Mouse (Mus musculus): ENCODE results near the gene Apol11a. TPM values are rescaled to one million over a fixed set of nuclear protein-coding genes. Genes with fewer than 3 reads are reported as not detected.
"Not testable (repeated sequence)": the region's sequence is repeated elsewhere in the genome, so short reads cannot be mapped to it uniquely, and the experiment has no call there.

The Apol11a gene
- not detected for total RNA-seq (2021)

DNA sequence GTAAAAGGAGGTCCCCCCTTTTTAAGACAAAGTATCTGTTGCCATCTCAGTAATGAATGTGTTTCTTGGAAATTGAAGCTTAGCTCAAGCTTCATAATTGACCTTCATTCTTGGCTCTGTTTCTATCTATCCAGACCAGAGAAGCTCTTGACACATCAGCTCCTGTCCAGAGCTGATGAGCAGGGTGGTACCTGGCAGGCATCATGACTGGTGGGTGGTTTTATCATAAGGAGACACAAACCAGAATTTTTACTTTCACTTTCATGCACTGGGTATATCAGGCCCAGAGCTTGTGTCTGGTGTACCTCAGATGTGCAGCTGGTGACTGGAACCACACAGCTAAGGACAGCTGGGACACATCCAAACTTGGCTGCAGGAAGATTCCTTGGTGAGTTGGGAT is at the start of gene Apol11a:
TSS of gene Apol11a (plus strand) at position 306 of the 400 bp plus-strand sequence.
- not testable (repeated sequence) for DNase-seq (ENCODE audit: extremely low spot score in 1 of 2, low spot score in 1 of 2)

DNA sequence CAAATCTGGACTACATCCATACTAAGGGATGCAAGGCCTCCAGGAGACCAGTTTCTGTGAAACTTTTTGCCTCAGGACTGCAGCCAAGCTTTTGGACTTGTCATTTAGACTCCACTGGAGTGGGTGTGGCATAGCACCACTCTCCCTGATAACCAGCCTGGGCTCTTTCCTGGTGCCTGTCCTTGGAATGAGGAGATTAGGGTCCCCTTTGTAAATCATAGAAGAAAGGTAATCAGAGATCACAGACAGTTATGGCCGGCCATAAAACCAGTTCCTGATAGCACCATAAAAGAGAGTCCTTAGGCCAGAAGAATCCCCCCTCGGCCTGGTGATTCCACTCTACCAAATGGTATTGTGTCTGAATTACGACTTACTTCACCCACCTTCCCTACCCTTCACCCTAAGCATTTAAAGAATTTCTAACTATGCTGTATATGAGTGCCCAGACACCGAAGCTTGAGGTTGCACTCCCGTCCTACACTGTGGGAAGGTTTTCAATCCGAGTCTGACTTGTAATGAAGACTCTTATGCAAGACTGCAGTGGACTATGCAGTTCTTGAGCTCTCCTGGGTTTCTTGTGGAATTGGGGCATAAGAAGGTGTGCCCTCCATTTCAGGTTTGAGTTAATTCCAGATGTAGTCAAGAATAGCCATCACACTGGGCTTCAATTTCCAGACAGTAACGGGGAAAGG is 33.2 kb upstream of the Apol11a start:
- not testable (repeated sequence) for DNase-seq (ENCODE audit: extremely low spot score in 1 of 2, low spot score in 1 of 2)

DNA sequence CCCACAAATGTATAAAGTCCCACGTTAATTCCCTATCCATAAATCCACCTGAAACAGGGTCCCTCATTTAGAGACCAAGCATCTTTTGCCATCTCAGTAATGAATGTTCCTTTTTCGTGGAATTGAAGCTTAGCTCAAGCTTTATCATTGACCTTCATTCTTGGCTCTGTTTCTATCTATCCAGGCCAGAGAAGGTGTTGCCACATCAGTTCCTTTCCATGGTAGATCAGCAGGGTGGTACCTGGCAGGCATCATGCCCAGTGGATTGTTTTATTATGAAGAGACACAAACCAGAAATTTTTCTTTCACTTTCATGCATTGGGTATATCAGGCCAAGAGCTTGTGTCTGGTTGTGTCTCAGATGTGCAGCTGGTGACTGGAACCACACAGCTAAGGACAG is 31.4 kb upstream of the Apol11a start, which contains the start of gene Apol10a:
TSS of gene Apol10a (plus strand) at position 355 of the 400 bp plus-strand sequence.
- not testable (repeated sequence) for DNase-seq (ENCODE audit: extremely low spot score in 1 of 2, low spot score in 1 of 2)

DNA sequence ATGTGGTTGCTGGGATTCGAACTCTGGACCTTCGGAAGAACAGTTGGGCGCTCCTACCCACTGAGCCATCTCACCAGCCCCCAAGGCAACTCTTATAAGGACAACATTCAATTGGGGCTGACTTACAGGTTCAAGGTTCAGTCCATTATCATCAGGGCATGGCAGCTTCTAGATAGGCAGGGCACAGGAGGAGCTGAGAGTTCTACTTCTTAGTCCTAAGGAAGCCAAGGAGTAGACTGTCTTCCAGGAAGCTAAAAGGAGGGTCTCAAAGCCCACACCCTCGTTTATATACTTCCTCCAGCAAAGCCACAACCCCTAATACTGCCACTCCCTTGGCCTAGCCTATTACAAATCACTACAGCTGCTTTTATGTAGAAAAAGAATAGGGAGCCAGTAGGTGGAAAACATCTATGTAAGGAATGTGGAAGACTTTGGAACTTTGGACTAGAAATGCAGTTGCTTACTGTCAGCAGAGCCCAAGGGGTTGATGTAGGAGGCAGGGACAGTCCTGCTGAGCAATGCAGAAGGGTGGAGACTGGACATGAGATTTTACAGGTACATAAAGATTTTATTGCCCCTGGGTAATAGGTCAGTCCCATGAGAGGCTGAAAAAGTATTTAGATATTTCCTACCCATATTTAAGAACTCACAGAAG is 25.8 kb upstream of the Apol11a start:
- no peak for DNase-seq (ENCODE audit: extremely low spot score in 1 of 2, low spot score in 1 of 2)

DNA sequence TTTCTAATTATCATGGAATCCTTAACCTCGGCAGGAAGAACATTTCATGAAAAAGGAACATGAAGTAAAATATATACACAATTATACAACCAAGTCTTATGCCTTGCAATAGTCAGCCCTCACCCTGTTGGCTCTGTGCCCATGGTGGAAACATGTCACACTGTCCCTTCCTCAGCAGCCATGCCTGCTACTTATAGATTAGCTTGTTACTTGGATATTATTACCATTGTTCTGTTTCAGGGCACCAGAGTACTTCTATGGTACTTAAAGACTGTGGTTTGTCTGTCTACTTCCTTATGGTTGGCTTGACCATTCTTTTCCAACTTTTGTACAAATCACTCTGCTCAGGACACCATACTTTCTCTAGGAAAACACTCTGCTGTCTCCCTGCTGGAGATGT is 14.9 kb upstream of the Apol11a start:
- DNase-seq (ENCODE audit: extremely low spot score in 1 of 2, low spot score in 1 of 2), result not testable (repeated sequence)

DNA sequence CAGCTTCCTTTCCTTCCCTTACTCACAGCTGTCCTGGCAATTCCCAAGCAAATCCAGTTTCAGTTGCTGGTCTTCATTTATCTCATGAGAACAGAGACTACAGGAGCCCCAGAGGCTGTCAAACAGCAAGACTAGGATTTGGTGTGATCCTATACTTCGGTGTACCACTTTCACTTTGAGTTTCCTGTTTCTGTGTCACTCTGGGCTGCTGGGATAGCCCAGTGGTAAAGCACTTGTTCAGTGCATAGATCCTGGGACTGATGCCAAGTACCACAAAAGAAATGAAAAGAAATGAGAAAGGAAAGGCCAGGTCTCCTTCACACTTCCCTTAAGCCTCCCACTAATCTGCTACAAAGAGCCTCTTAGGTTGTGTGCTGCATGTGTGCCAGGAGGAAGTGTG is 13.4 kb upstream of the Apol11a start:
- DNase-seq (ENCODE audit: extremely low spot score in 1 of 2, low spot score in 1 of 2), result not testable (repeated sequence)

DNA sequence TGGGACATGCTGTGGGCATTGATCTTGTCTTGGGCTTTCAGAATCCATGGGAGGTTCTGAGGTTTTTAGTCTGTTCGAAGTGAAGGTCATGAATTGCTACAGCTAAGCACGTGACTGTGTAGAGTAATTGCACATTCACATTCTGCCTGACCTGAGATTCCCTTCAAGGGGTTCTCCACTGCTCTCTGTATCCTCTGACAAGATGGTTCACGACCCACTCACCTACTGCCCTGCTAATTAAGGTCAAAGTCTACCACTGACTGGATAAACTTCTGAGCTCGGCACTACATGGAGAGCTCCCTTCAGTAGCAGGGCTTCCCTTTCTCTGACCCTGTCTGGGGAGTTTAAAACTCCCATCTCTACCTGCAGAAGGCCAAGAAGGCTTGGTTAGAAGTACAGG is 12.5 kb downstream of the Apol11a start:
- not testable (repeated sequence) for DNase-seq (ENCODE audit: extremely low spot score in 1 of 2, low spot score in 1 of 2)

DNA sequence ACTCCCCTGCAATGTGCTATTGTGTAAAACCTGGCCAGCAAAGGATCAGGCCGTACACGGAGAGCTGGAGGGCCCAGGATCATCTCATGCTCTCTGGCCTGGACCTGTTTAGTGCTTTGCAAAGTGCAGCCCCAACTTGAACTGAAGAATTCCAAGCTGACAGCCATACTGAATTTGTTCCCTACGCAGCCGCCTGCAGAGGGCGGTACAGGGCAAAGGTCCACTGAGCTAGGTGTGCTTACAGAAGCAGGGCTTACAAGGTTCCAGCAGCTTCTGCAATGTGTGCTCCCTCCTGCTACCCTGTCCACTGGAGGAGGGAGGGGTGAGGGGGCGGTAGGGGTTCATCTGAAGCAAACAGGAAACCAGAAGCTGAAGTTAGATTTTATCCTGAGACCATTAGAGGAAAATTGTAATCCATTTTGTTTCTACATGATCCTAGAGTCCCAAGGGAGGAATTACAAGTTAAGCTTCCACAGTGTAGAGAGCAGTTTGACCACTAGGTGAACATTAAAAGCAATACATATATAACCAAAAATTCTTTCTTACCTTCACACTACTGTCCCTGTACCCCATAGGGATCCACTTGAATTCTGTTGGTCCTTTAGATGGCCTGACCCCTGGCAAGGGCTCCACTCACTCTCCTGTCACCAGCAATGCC is 15.2 kb downstream of the Apol11a start:
- DNase-seq (ENCODE audit: extremely low spot score in 1 of 2, low spot score in 1 of 2), result peak; percentile 25 to 66

DNA sequence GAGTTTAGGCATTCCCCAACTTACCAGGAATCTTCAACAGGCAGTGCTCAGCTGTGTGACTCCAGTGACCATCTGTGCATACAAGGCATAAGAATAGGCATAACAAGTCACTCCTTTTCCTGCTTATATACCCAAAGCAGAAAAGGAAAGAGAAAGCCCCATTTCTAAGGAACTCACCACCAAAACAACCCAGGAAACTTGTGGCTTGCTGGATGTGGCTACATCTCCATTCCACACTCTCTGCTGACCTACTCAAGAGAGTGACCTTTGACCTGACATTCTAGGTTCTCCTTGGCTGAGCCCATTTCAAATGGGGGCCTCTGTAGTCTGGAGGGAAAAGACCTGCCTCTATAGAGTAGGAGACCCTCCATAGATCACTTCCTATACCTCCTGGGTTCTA is 25.1 kb downstream of the Apol11a start, which contains the start of gene Apol7c:
TSS of gene Apol7c (minus strand) at position 101 of the 400 bp plus-strand sequence.
- no peak for DNase-seq (ENCODE audit: extremely low spot score in 1 of 2, low spot score in 1 of 2)

DNA sequence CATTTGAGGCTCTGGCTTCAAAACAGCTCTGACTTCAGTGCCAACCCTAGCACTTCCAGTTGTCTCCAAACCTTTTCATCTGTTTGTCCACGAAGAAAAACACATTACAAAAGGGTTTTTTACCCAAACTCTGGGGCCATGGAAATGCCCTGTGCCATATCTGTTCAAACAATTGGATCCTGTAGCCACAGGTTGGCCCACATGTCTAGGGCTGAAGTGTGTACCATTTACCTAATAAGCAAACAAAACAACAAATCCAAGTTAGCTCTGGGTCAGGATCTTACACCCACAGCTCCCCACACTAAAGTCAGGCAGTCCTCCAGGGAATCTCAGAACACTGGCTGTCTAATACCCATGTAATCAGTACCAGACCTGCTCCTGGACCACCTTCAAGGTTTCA is 31.1 kb downstream of the Apol11a start:
- not testable (repeated sequence) for DNase-seq (ENCODE audit: extremely low spot score in 1 of 2, low spot score in 1 of 2)

DNA sequence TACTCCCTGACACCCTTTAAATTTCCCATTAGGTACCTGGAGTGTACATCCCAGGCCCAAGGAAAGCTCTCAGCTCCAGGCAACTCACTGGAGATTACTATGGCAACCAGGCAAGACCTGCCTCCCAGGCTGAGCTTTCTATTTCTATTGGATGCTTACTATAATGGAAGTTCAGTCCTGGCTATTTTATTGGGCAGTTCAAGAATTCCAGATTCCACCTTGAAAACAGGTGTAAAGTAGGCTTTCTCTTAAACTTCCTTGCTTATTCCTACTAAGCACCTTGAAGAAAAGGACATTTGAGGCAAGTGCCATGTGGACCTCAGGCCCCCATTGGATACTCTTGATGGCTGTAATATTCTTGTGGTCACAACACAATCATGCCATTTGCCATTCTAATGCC is 53.7 kb downstream of the Apol11a start, which contains the start of gene 1700025B11Rik:
TSS of gene 1700025B11Rik (minus strand) at position 101 of the 400 bp plus-strand sequence.
- no peak for DNase-seq (ENCODE audit: extremely low spot score in 1 of 2, low spot score in 1 of 2)

DNA sequence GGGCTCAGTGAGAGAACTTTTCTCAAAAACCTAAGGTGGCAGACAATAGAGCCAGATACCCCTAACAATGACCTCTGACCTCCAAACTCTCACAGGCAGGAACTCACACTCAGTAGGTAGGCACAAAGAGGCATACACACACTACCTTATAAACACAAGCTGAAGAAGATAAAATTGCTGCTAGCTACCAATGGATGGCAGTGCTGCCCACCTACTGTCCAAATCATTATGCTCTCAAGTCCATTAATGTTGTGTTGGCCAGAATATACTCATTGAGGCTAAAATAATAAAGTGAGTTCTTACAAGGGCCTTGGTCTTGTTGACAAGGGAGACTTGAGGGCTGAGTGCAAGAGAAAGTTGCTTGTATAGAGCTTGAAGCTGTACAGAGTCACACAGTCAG is 55.1 kb downstream of the Apol11a start:
- DNase-seq (ENCODE audit: extremely low spot score in 1 of 2, low spot score in 1 of 2), result no peak

Other genes with a start within 250 kb of the Apol11a start
- gene Rbfox2, start 201.3 kb upstream of the Apol11a start, total RNA-seq (2021), result 100 to 1,000 TPM; 220 to 233 TPM
- not detected for gene Apol7a, start 109.2 kb upstream of the Apol11a start, total RNA-seq (2021)
- not detected for gene Apol9a, start 97.1 kb upstream of the Apol11a start, total RNA-seq (2021)
- gene Apol7b, start 60.8 kb upstream of the Apol11a start, total RNA-seq (2021), result not detected
- gene Apol10a, start 31.2 kb upstream of the Apol11a start, total RNA-seq (2021), result not detected
- not detected for gene Apol7c, start 25.0 kb downstream of the Apol11a start, total RNA-seq (2021)
- not detected for gene 1700025B11Rik, start 53.6 kb downstream of the Apol11a start, total RNA-seq (2021)
- under 1 TPM in 1 of 2 experiments, not detected in 1; 0.10 TPM for gene Apol10b, start 87.9 kb downstream of the Apol11a start, total RNA-seq (2021)
- gene Gm36245, start 91.0 kb downstream of the Apol11a start, total RNA-seq (2021), result not detected
- gene Apol11b, start 135.0 kb downstream of the Apol11a start, total RNA-seq (2021), result not detected
- not detected for gene Apol7e, start 190.6 kb downstream of the Apol11a start, total RNA-seq (2021)
- not detected for gene Apol9b, start 220.8 kb downstream of the Apol11a start, total RNA-seq (2021)
- 1 to 10 TPM; 4.0 to 4.8 TPM for gene Apol8, start 248.7 kb downstream of the Apol11a start, total RNA-seq (2021)

All from layer of hippocampus, postnatal 25 days (tissue).